Comparison of ENCODE assay signal across 8 mouse cellular contexts in the genomic region with DNA sequence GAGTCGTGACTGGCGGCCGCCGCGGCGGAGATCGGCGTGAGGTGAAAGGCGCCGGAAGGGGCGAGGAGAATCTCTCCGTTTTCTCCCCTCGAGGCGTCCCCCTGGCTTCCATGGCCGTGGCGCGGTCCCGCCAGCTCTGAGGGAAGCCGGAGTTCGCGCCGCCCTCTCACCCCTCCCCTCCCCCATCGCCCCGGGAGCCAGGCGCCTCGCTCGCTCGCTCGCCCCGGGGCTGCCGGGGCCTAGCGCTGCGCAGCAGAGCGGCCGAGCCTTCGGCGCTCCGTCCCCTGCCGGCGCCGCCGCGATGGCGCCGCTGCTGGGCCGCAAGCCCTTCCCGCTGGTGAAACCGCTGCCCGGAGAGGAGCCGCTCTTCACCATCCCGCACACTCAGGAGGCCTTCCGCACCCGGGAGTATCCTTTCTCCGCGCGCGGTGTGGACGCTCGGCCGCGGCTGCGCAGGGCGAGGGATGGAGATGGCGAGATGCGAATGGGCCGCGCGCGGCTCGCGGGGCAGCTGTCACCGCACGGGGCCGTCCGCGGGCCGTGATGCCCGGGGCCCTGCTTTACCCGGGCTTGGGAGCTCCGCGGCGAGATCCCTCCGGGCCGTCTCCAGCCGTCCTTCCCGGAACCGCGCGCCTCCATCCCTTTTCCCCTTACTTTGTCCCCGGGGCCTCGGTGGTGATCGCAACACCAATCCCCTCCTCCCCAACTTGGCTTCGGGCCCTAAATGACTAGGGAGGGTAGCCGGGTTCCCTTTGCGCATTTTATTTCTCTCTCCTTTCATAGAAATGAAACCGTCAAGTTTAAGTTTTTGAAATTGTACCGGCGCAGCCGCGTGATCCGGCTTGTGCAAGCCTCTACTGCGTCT. TPM values are rescaled to one million over a fixed set of nuclear protein-coding genes. Genes with fewer than 3 reads are reported as not detected.
DNase-seq lines count a peak whose midpoint lies in the region; ATAC-seq lines count a peak whose summit lies in the region.

No protein-coding gene starts in this region.

- no peaks in the 10 kb centered on the region for H3K27me3 ChIP-seq in embryonic facial prominence, embryonic 14.5 days (replicated peaks; ENCODE audit: control insufficient read depth, insufficient read depth, low read length)
- H3K27me3 ChIP-seq in heart, embryonic 11.5 days (ENCODE audit: control insufficient read depth, insufficient read depth, low read length): no peaks in the 10 kb centered on the region

- H3K4me3 ChIP-seq in embryonic facial prominence, embryonic 14.5 days (ENCODE audit: low read depth, low read length): peak overlapping the region; percentile 99
- peak overlapping the region; percentile 99 for H3K4me3 ChIP-seq in heart, embryonic 11.5 days (ENCODE audit: low read depth, low read length)
- peak overlapping the region; percentile 84 for H3K4me3 ChIP-seq in macrophage (ENCODE audit: inconsistent target)

- DNase-seq in adrenal gland, adult (ENCODE audit: inconsistent age in 2 of 2, low spot score in 1 of 2): peak; percentile 63 to 87
- no peak for DNase-seq in adrenal gland, adult 8-10 months
- peak; percentile 79 to 83 for DNase-seq in adrenal gland, adult 18-20 months (ENCODE audit: low spot score in 2 of 2)
- DNase-seq in embryonic facial prominence, embryonic 14.5 days (ENCODE audit: low spot score): peak; percentile 26
- DNase-seq in kidney, postnatal 25 days: peak; percentile 54 to 81
- peak; percentile 70 to 83 for DNase-seq in spleen, postnatal 10 days (ENCODE audit: low spot score in 2 of 2)

- peak overlapping the region; percentile 96 for H3K9ac ChIP-seq in embryonic facial prominence, embryonic 14.5 days (ENCODE audit: low read depth, low read length)
- peak overlapping the region; percentile 99 for H3K9ac ChIP-seq in heart, embryonic 11.5 days (ENCODE audit: low read depth, low read length)

- peak overlapping the region; percentile 96 for H3K27ac ChIP-seq in embryonic facial prominence, embryonic 14.5 days (replicated peaks; ENCODE audit: low read depth, low read length)
- peak overlapping the region; percentile 98 for H3K27ac ChIP-seq in heart, embryonic 11.5 days (ENCODE audit: low read depth, low read length)
- peak overlapping the region; percentile 87 for H3K27ac ChIP-seq in macrophage

- no peaks in the 10 kb centered on the region for H3K9me3 ChIP-seq in embryonic facial prominence, embryonic 14.5 days (ENCODE audit: control insufficient read depth, low read length)
- no peaks in the 10 kb centered on the region for H3K9me3 ChIP-seq in heart, embryonic 11.5 days (replicated peaks; ENCODE audit: control insufficient read depth, low read length)

- ATAC-seq in embryonic facial prominence, embryonic 14.5 days (ENCODE audit: low read depth): peak; percentile 51
- ATAC-seq in heart, embryonic 11.5 days (replicated peaks; ENCODE audit: insufficient number of reproducible peaks, low FRiP score, low TSS enrichment): peak; percentile 73

- under 1% methylated on average over 42 of the region's 102 CpGs for WGBS in embryonic facial prominence, embryonic 14.5 days
- under 1% methylated on average over 96 of the region's 102 CpGs for WGBS in heart, embryonic 11.5 days (ENCODE audit: insufficient replicate concordance)
- under 1% methylated on average over 95 of the region's 102 CpGs for WGBS in macrophage (ENCODE audit: missing documents)

- H3K36me3 ChIP-seq in embryonic facial prominence, embryonic 14.5 days (ENCODE audit: control insufficient read depth, insufficient read depth, low read length): peaks cover 32% of the 10 kb centered on the region
- peaks cover 5% of the 10 kb centered on the region for H3K36me3 ChIP-seq in heart, embryonic 11.5 days (ENCODE audit: control insufficient read depth, insufficient read depth, low read length)
- no peaks in the 10 kb centered on the region for H3K36me3 ChIP-seq in macrophage (ENCODE audit: inconsistent target)

- H3K4me2 ChIP-seq in embryonic facial prominence, embryonic 14.5 days (ENCODE audit: low read depth, low read length): peak overlapping the region; percentile 80
- H3K4me2 ChIP-seq in heart, embryonic 11.5 days: peak overlapping the region; percentile 83

- peaks cover 18% of the 10 kb centered on the region for H3K4me1 ChIP-seq in embryonic facial prominence, embryonic 14.5 days (ENCODE audit: control insufficient read depth, insufficient read depth, low read length)
- peaks cover 18% of the 10 kb centered on the region for H3K4me1 ChIP-seq in heart, embryonic 11.5 days (ENCODE audit: control insufficient read depth, insufficient read depth, low read length)

- peaks cover 48% of the 10 kb centered on the region for H3K79me2 ChIP-seq in macrophage (ENCODE audit: inconsistent target)

RNA-seq across cellular contexts. Expression of a gene that starts 0.5 kb away (rescaled TPM):
- total RNA-seq in adrenal gland, adult 8-10 months (2022): 100 to 1,000 TPM in 1 of 4 experiments, 10 to 100 TPM in 3; 71.4 to 118 (median 94.8) TPM
- 10 to 100 TPM; 79.1 to 88.7 TPM for total RNA-seq in adrenal gland, adult 18-20 months (2021)
- polyA plus RNA-seq in embryonic facial prominence, embryonic 14.5 days (2014; fragmentation: Nextera tagmentation; extraction: Ambion mirVana): 46.9 and 48.4 TPM in 2 replicates
- polyA plus RNA-seq in heart, embryonic 11.5 days (2014; fragmentation: Nextera tagmentation; extraction: Ambion mirVana): 28.9 and 45.4 TPM in 2 replicates
- total RNA-seq in macrophage (2018; cell fraction: chromatin; rRNA removed): 100 to 1,000 TPM in 24 of 26 experiments, 10 to 100 TPM in 2; 69.9 to 468 (median 267) TPM
- 10 to 100 TPM; 22.7 to 83.7 (median 56.2) TPM for total RNA-seq in macrophage (2018; cell fraction: cytosol; rRNA removed)
- 100 to 1,000 TPM in 18 of 26 experiments, 10 to 100 TPM in 8; 48.3 to 219 (median 142) TPM for total RNA-seq in macrophage (2018; cell fraction: nucleus; rRNA removed)
- 46.1 to 52.8 TPM (median 52.5 TPM) in 3 replicates for polyA plus RNA-seq in macrophage (2018)

RNA-seq across cellular contexts. Expression of a gene that starts 19.5 kb away (rescaled TPM):
- total RNA-seq in adrenal gland, adult 8-10 months (2022): 10 to 100 TPM; 65.5 to 89.7 (median 78.2) TPM
- total RNA-seq in adrenal gland, adult 18-20 months (2021): 10 to 100 TPM; 74.1 to 77.2 TPM
- 44.3 and 44.4 TPM in 2 replicates for polyA plus RNA-seq in embryonic facial prominence, embryonic 14.5 days (2014; fragmentation: Nextera tagmentation; extraction: Ambion mirVana)
- 32.3 and 35.2 TPM in 2 replicates for polyA plus RNA-seq in heart, embryonic 11.5 days (2014; fragmentation: Nextera tagmentation; extraction: Ambion mirVana)
- 10 to 100 TPM in 25 of 26 experiments, 1 to 10 TPM in 1; 9.7 to 32.6 (median 21.1) TPM for total RNA-seq in macrophage (2018; cell fraction: chromatin; rRNA removed)
- total RNA-seq in macrophage (2018; cell fraction: cytosol; rRNA removed): 10 to 100 TPM; 31.0 to 53.9 (median 46.9) TPM
- 10 to 100 TPM; 13.2 to 33.4 (median 23.6) TPM for total RNA-seq in macrophage (2018; cell fraction: nucleus; rRNA removed)
- polyA plus RNA-seq in macrophage (2018): 42.0 to 57.3 TPM (median 42.9 TPM) in 3 replicates

RNA-seq across cellular contexts. Expression of a gene that starts 38.1 kb away (rescaled TPM):
- 10 to 100 TPM; 21.2 to 30.4 (median 25.6) TPM for total RNA-seq in adrenal gland, adult 8-10 months (2022)
- 10 to 100 TPM; 20.6 to 29.5 TPM for total RNA-seq in adrenal gland, adult 18-20 months (2021)
- polyA plus RNA-seq in embryonic facial prominence, embryonic 14.5 days (2014; fragmentation: Nextera tagmentation; extraction: Ambion mirVana): 24.1 and 30.1 TPM in 2 replicates
- 20.0 and 21.3 TPM in 2 replicates for polyA plus RNA-seq in heart, embryonic 11.5 days (2014; fragmentation: Nextera tagmentation; extraction: Ambion mirVana)
- 10 to 100 TPM in 4 of 26 experiments, 1 to 10 TPM in 17, under 1 TPM in 5; 0.29 to 13.0 (median 4.5) TPM for total RNA-seq in macrophage (2018; cell fraction: chromatin; rRNA removed)
- total RNA-seq in macrophage (2018; cell fraction: cytosol; rRNA removed): 1 to 10 TPM; 1.7 to 5.5 (median 3.9) TPM
- total RNA-seq in macrophage (2018; cell fraction: nucleus; rRNA removed): 10 to 100 TPM in 2 of 26 experiments, 1 to 10 TPM in 23, under 1 TPM in 1; 0.79 to 14.6 (median 4.3) TPM
- polyA plus RNA-seq in macrophage (2018): 2.9 to 5.8 TPM (median 3.4 TPM) in 3 replicates
